Mouse (Mus musculus) neural tube, embryonic 11.5 days (tissue): ENCODE data around the gene Lrch4. TPM values are rescaled to one million over a fixed set of nuclear protein-coding genes. Genes with fewer than 3 reads are reported as not detected.

Source experiments
- ATAC-seq: fragments of 200-750 bp; cut with Nextera tagmentation; 2 replicates; pipeline ENCODE4 v1.8.0; 2017; ENCODE audit warnings: moderate number of reproducible peaks, mild to moderate bottlenecking, moderate TSS enrichment, moderate library complexity; ENCODE audit not compliant: insufficient read depth, low FRiP score, low TSS enrichment
- DNase-seq: peaks from one replicate; pipeline ENCODE4 v3.0.0-alpha.2; 2015; ENCODE audit warnings: low spot score
- H3K27ac ChIP-seq: fragments of 300-500 bp; sonication (generic); 2 replicates; pipeline ENCODE4 v1.5.1; 2014; ENCODE audit warnings: low read depth, mild to moderate bottlenecking, low read length
- H3K27me3 ChIP-seq: fragments of 300-500 bp; sonication (generic); 2 replicates; pipeline ENCODE4 v1.6.1; 2014; ENCODE audit warnings: mild to moderate bottlenecking, low read length, mixed read lengths; ENCODE audit not compliant: control insufficient read depth, insufficient read depth
- H3K36me3 ChIP-seq: fragments of 300-500 bp; sonication (generic); 2 replicates; pipeline ENCODE4 v1.6.1; 2014; ENCODE audit warnings: mild to moderate bottlenecking, low read length, moderate library complexity, mixed read lengths; ENCODE audit not compliant: control insufficient read depth, insufficient read depth
- H3K4me1 ChIP-seq: fragments of 300-500 bp; sonication (generic); 2 replicates; pipeline ENCODE4 v1.6.1; 2014; ENCODE audit warnings: low read length, mixed read lengths; ENCODE audit not compliant: control insufficient read depth, insufficient read depth
- H3K4me2 ChIP-seq: fragments of 300-500 bp; sonication (generic); 2 replicates; pipeline ENCODE4 v1.6.1; 2014; ENCODE audit warnings: low read depth, mild to moderate bottlenecking, moderate library complexity
- H3K4me3 ChIP-seq: fragments of 300-500 bp; sonication (generic); 2 replicates; pipeline ENCODE4 v1.5.1; 2014; ENCODE audit warnings: low read depth, low read length
- H3K9ac ChIP-seq: fragments of 300-500 bp; sonication (generic); 2 replicates; pipeline ENCODE4 v1.6.1; 2014; ENCODE audit warnings: mild to moderate bottlenecking, low read length
- H3K9me3 ChIP-seq: fragments of 300-500 bp; sonication (generic); 2 replicates; pipeline ENCODE4 v1.6.1; 2016; ENCODE audit warnings: low read length; ENCODE audit not compliant: control insufficient read depth
- WGBS: fragments of 180-500 bp; shearing (Covaris S2); extraction: QIAGEN DNeasy Blood & Tissue Kit; methylation state at CpG from one replicate; pipeline ENCODE4 v1.1.7; 2014; 5-methylcytosine and 5-hydroxymethylcytosine counted together
- polyA plus RNA-seq: library from polyadenylated mRNA; unstranded; fragments of >200 nt; fragmentation: Nextera tagmentation; extraction: Ambion mirVana; gene quantifications from 2 replicates; pipeline ENCODE4 v1.2.1, GENCODE M21; 2014

Gene Lrch4
- polyA plus RNA-seq, 1 experiment from 2014 or later = 39.0 TPM

GRCm38 (mm10) chr5:137649251-137649650, 20.3 kb downstream of the Lrch4 start:
- Histone ChIP-seq H3K4me1 (no peaks in the 10 kb centered on the region), H3K9ac (no peak overlapping the region), H3K4me2 (no peak overlapping the region), H3K27ac (no peak overlapping the region), H3K9me3 (no peaks in the 10 kb centered on the region), H3K4me3 (no peak overlapping the region), H3K36me3 (no peaks in the 10 kb centered on the region; the same call in 1 of the 2 replicates), H3K27me3 (peaks cover 18% of the 10 kb centered on the region)
- no peak for DNase-seq
- ATAC-seq = no peak
- WGBS = 52% methylated on average over 4 of the region's 4 CpGs

GRCm38 (mm10) chr5:137649669-137650571, 21.0 kb downstream of the Lrch4 start:
- no peaks in the 10 kb centered on the region for H3K4me1 ChIP-seq
- H3K9me3 ChIP-seq = no peaks in the 10 kb centered on the region
- H3K4me3 ChIP-seq = no peak overlapping the region
- no peak overlapping the region for H3K27ac ChIP-seq
- H3K27me3 ChIP-seq = peaks cover 11% of the 10 kb centered on the region
- 15% methylated on average over 17 of the region's 18 CpGs for WGBS
- H3K4me2 ChIP-seq = no peak overlapping the region
- H3K36me3 ChIP-seq = no peaks in the 10 kb centered on the region; the same call in 1 of the 2 replicates
- no peak overlapping the region for H3K9ac ChIP-seq
- no peak for DNase-seq
- no peak for ATAC-seq

- H3K4me3 ChIP-seq = no peak overlapping the region
- H3K4me1 ChIP-seq = no peaks in the 10 kb centered on the region
- no peaks in the 10 kb centered on the region for H3K27me3 ChIP-seq
- H3K4me2 ChIP-seq = no peak overlapping the region
- no peaks in the 10 kb centered on the region for H3K9me3 ChIP-seq
- peaks cover 2% of the 10 kb centered on the region for H3K36me3 ChIP-seq
- H3K9ac ChIP-seq = no peak overlapping the region
- H3K27ac ChIP-seq = no peak overlapping the region
- WGBS = 20% methylated on average over 3 of the region's 3 CpGs
- ATAC-seq (no peak), DNase-seq (peak; percentile 65)
Observed at GRCm38 (mm10) chr5:137652474-137652873, 23.6 kb downstream of the Lrch4 start.

- DNase-seq (no peak), ATAC-seq (no peak)
- Histone ChIP-seq H3K27me3 (no peaks in the 10 kb centered on the region), H3K27ac (no peak overlapping the region), H3K4me3 (no peak overlapping the region), H3K36me3 (peaks cover 2% of the 10 kb centered on the region), H3K9me3 (no peaks in the 10 kb centered on the region), H3K4me2 (no peak overlapping the region), H3K4me1 (no peaks in the 10 kb centered on the region), H3K9ac (no peak overlapping the region)
- WGBS = 91% methylated on average over 10 of the region's 10 CpGs
Observed at GRCm38 (mm10) chr5:137653366-137653765, 24.4 kb downstream of the Lrch4 start.

GRCm38 (mm10) chr5:137654746-137655145, 25.8 kb downstream of the Lrch4 start:
- DNase-seq = no peak
- ATAC-seq = no peak
- no peak overlapping the region for H3K4me2 ChIP-seq
- H3K4me1 ChIP-seq = no peaks in the 10 kb centered on the region
- H3K36me3 ChIP-seq = peaks cover 4% of the 10 kb centered on the region
- 84% methylated on average over 7 of the region's 7 CpGs for WGBS
- H3K9me3 ChIP-seq = no peaks in the 10 kb centered on the region
- H3K27me3 ChIP-seq = no peaks in the 10 kb centered on the region
- no peak overlapping the region for H3K4me3 ChIP-seq
- no peak overlapping the region for H3K27ac ChIP-seq
- no peak overlapping the region for H3K9ac ChIP-seq

- peaks cover 12% of the 10 kb centered on the region for H3K36me3 ChIP-seq
Observed at GRCm38 (mm10) chr5:137656977-137657376, 28.1 kb downstream of the Lrch4 start.

GRCm38 (mm10) chr5:137660064-137660688, 31.3 kb downstream of the Lrch4 start:
- Histone ChIP-seq H3K9me3 (no peaks in the 10 kb centered on the region), H3K4me1 (no peaks in the 10 kb centered on the region), H3K27ac (no peak overlapping the region), H3K36me3 (peaks cover 12% of the 10 kb centered on the region), H3K4me2 (no peak overlapping the region), H3K9ac (no peak overlapping the region), H3K27me3 (no peaks in the 10 kb centered on the region), H3K4me3 (no peak overlapping the region)
- DNase-seq = no peak
- whole genome bisulfite sequencing = 92% methylated on average over 6 of the region's 6 CpGs
- no peak for ATAC-seq

More at GRCm38 (mm10) chr5:137656977-137657376, 28.1 kb downstream of the Lrch4 start:
- H3K4me3 ChIP-seq = no peak overlapping the region
- H3K4me1 ChIP-seq = no peaks in the 10 kb centered on the region
- no peaks in the 10 kb centered on the region for H3K27me3 ChIP-seq
- no peak for ATAC-seq
- peak; percentile 67 for DNase-seq
- WGBS = 43% methylated on average over 6 of the region's 6 CpGs
- no peak overlapping the region for H3K4me2 ChIP-seq
- no peak overlapping the region for H3K27ac ChIP-seq
- H3K9me3 ChIP-seq = no peaks in the 10 kb centered on the region
- H3K9ac ChIP-seq = no peak overlapping the region

GRCm38 (mm10) chr5:137663057-137663456, 34.1 kb downstream of the Lrch4 start:
- no peaks in the 10 kb centered on the region for H3K9me3 ChIP-seq
- 64% methylated on average over 9 of the region's 9 CpGs for whole genome bisulfite sequencing
- H3K27ac ChIP-seq = peak overlapping the region; percentile 29; the same call in 1 of the 2 replicates
- ATAC-seq = no peak
- DNase-seq = no peak
- H3K27me3 ChIP-seq = no peaks in the 10 kb centered on the region
- H3K9ac ChIP-seq = no peak overlapping the region
- H3K4me2 ChIP-seq = no peak overlapping the region
- peaks cover 17% of the 10 kb centered on the region for H3K36me3 ChIP-seq
- no peak overlapping the region for H3K4me3 ChIP-seq
- no peaks in the 10 kb centered on the region for H3K4me1 ChIP-seq
